Mouse (Mus musculus): ENCODE data around the gene Igdcc3. TPM values are rescaled to one million over a fixed set of nuclear protein-coding genes. Genes with fewer than 3 reads are reported as not detected.
A peak's percentile ranks its signal among the peaks of the same experiment; 100 is the strongest.

The Igdcc3 gene
- total and polyA plus RNA-seq, 3 experiments, result 0.21 to 0.26 TPM; not detected in 1

DNA sequence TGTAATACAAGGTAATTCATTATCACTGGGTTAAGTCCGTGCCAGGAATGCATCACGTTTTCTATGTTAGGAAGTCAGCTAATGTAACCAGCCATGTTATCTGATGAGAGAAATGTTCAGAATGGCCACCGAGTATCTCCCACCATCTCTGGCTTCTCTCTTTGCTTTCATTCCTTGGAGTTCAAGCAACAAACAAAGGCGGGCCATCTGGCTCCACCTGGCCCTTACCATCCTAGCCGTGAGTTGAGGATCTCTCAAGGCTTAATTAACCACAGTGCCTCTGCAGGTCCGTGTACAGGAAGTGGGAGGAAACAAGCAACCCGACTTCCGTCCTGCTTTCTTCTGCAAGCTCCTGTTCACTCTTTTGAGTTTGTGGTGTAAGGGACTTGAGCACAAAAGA is 76.0 kb downstream of the Igdcc3 start (continued):
- TF ChIP-seq RCOR1 (conservative IDR thresholded peaks at IDR 0.05; ENCODE audit: low read depth, low read length) (no peak), CHD1 (IDR thresholded peaks at IDR 0.05; ENCODE audit: low read depth, low read length) (0 out of 2 replicates have a peak, but pooled peaks have one; percentile 22), MAX (IDR thresholded peaks at IDR 0.05; ENCODE audit: low read length) (no peak), MXI1 (IDR thresholded peaks at IDR 0.05; ENCODE audit: low read depth, low read length) (no peak), JUND (conservative IDR thresholded peaks at IDR 0.05; ENCODE audit: low read depth, low read length) (no peak), CHD2 (IDR thresholded peaks at IDR 0.05; ENCODE audit: low read length) (no peak)

DNA sequence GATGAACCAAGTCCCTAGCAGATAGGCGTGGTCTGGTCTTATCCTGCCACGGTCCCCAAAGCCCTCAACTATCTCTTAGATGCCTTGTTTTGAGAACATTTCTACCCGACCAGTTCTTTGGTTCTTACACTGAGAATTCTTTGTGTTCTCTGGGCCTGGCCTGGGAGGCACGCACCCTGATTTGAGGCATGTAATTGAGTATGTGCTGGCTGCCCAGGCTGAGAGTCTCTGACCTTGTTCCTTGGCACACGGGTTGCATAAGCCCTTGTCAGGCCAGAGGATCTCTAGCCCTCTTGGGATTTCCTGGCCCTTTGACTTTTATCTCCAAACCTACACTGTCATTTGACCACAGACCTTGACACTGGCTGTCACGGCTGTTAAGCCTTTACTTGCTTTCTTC is 76.7 kb downstream of the Igdcc3 start:
- in situ Hi-C loops (cut with MboI; ENCODE audit: low pct_ligation_motif_present, low pct_unique_long_range_greater_than_20kb, low sequenced_read_pairs), result no loop called here
- no peaks in the 10 kb centered on the region for H3K79me2 ChIP-seq (replicated peaks; ENCODE audit: control insufficient read depth, extremely low read depth, insufficient read depth, poor library complexity, severe bottlenecking)
- H3K4me3 ChIP-seq (replicated peaks in 1 of 3; ENCODE audit: low read depth in 2 of 3, low read length in 2 of 3, poor library complexity in 1 of 3), result no peak overlapping the region
- no peak overlapping the region for H3K9ac ChIP-seq (ENCODE audit: insufficient read depth, low read depth)
- H3K27ac ChIP-seq (ENCODE audit: insufficient read depth, low read depth), result no peak overlapping the region
- H3K9me3 ChIP-seq (replicated peaks; ENCODE audit: low read length), result no peaks in the 10 kb centered on the region
- dilution Hi-C loops (cut with MboI; ENCODE audit: extremely low pct_ligation_motif_present, extremely low pct_unique_long_range_greater_than_20kb, low sequenced_read_pairs), result no loop called here
- DNase-seq (ENCODE audit: extremely low read depth), result no peak
- H3K36me3 ChIP-seq (replicated peaks in 1 of 2; ENCODE audit: control insufficient read depth in 1 of 2, insufficient read depth in 1 of 2, low read length in 1 of 2), result no peaks in the 10 kb centered on the region
- peaks cover 6% of the 10 kb centered on the region for H3K27me3 ChIP-seq (replicated peaks)
- H3K4me2 ChIP-seq (ENCODE audit: insufficient read depth, low read depth, poor library complexity, severe bottlenecking), result no peak overlapping the region
- H3K4me1 ChIP-seq (ENCODE audit: control insufficient read depth in 1 of 2, insufficient read depth in 2 of 2), result peaks cover 0 to 20% of the 10 kb centered on the region in 2 experiments; a peak in 2 of 4 replicates
- TF ChIP-seq ETS1 (conservative IDR thresholded peaks at IDR 0.05; ENCODE audit: low read depth, low read length), result no peak
- no peak for TF ChIP-seq KAT2A (IDR thresholded peaks at IDR 0.05; ENCODE audit: insufficient replicate concordance, low read length)
- no peak for TF ChIP-seq RAD21 (IDR thresholded peaks at IDR 0.05; ENCODE audit: low read depth, low read length)
- TF ChIP-seq ZNF384 (IDR thresholded peaks at IDR 0.05; ENCODE audit: low read depth, low read length), result no peak
- no peak for TF ChIP-seq GABPA (IDR thresholded peaks at IDR 0.05; ENCODE audit: insufficient replicate concordance, low read depth, low read length)
- TF ChIP-seq MEF2A (IDR thresholded peaks at IDR 0.05; ENCODE audit: borderline replicate concordance, low read depth, low read length), result no peak

DNA sequence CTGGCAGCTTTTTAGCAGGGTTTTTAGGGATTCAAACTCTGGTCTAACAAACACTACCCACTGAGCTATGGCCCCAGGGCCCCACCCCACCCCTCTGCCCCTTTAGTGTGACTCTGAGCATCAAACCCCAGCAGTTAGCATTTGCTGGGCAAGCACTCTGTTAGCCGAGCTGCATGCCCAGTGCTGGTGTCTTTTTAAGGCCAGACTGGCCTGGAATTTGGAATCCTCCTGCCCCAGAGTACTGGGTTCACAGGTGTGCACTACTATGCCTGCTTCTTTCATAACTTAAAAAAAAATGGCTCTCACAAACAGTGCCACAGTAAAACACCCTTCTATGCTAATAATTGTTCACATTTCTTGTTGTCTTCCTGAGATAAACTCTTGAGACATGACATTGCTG is 77.9 kb downstream of the Igdcc3 start:
- Histone ChIP-seq H3K27me3 (replicated peaks) (peaks cover 6% of the 10 kb centered on the region), H3K9me3 (replicated peaks; ENCODE audit: low read length) (no peaks in the 10 kb centered on the region), H3K27ac (ENCODE audit: insufficient read depth, low read depth) (no peak overlapping the region), H3K36me3 (replicated peaks in 1 of 2; ENCODE audit: control insufficient read depth in 1 of 2, insufficient read depth in 1 of 2, low read length in 1 of 2) (no peaks in the 10 kb centered on the region), H3K4me3 (replicated peaks in 1 of 3; ENCODE audit: low read depth in 2 of 3, low read length in 2 of 3, poor library complexity in 1 of 3) (no peak overlapping the region), H3K9ac (ENCODE audit: insufficient read depth, low read depth) (no peak overlapping the region), H3K4me1 (ENCODE audit: control insufficient read depth in 1 of 2, insufficient read depth in 2 of 2) (peaks cover 0 to 20% of the 10 kb centered on the region in 2 experiments; a peak in 2 of 4 replicates), H3K4me2 (ENCODE audit: insufficient read depth, low read depth, poor library complexity, severe bottlenecking) (no peak overlapping the region), H3K79me2 (replicated peaks; ENCODE audit: control insufficient read depth, extremely low read depth, insufficient read depth, poor library complexity, severe bottlenecking) (no peaks in the 10 kb centered on the region)
- no peak for DNase-seq (ENCODE audit: extremely low read depth)
- in situ Hi-C loops (cut with MboI; ENCODE audit: low pct_ligation_motif_present, low pct_unique_long_range_greater_than_20kb, low sequenced_read_pairs) (no loop called here), dilution Hi-C loops (cut with MboI; ENCODE audit: extremely low pct_ligation_motif_present, extremely low pct_unique_long_range_greater_than_20kb, low sequenced_read_pairs) (no loop called here)
- no peak for TF ChIP-seq MXI1 (IDR thresholded peaks at IDR 0.05; ENCODE audit: low read depth, low read length)
- no peak for TF ChIP-seq IRF4 (IDR thresholded peaks at IDR 0.05; ENCODE audit: low read depth, low read length)
- TF ChIP-seq NRF1 (IDR thresholded peaks at IDR 0.05; ENCODE audit: low read depth, low read length), result no peak
- TF ChIP-seq ZMIZ1 (IDR thresholded peaks at IDR 0.05; ENCODE audit: low read depth, low read length), result no peak
- TF ChIP-seq UBTF (IDR thresholded peaks at IDR 0.05; ENCODE audit: low read depth, low read length), result no peak
- no peak for TF ChIP-seq JUN (IDR thresholded peaks at IDR 0.05; ENCODE audit: insufficient read depth, low read depth, low read length)
- no peak for TF ChIP-seq POLR2AphosphoS2 (IDR thresholded peaks at IDR 0.05; ENCODE audit: low read depth, low read length)
- no peak for TF ChIP-seq JUND (conservative IDR thresholded peaks at IDR 0.05; ENCODE audit: low read depth, low read length)
- TF ChIP-seq MYC (IDR thresholded peaks at IDR 0.05; ENCODE audit: low read depth, low read length), result no peak
- no peak for TF ChIP-seq ZNF384 (IDR thresholded peaks at IDR 0.05; ENCODE audit: low read depth, low read length)
- no peak for TF ChIP-seq POLR2A (IDR thresholded peaks at IDR 0.05; ENCODE audit: low read depth, low read length)
- TF ChIP-seq GABPA (IDR thresholded peaks at IDR 0.05; ENCODE audit: insufficient replicate concordance, low read depth, low read length), result no peak
- TF ChIP-seq MAZ (IDR thresholded peaks at IDR 0.05; ENCODE audit: low read depth, low read length), result no peak
- TF ChIP-seq HCFC1 (IDR thresholded peaks at IDR 0.05; ENCODE audit: low read depth, low read length), result no peak
- no peak for TF ChIP-seq ETS1 (conservative IDR thresholded peaks at IDR 0.05; ENCODE audit: low read depth, low read length)

Measured in CH12.LX (cell line).